Mouse (Mus musculus) testis, adult 2 months (tissue): ENCODE measurements around the gene Gm4553.

Source experiments
- CTCF ChIP-seq: fragments of 200-500 bp; IDR thresholded peaks from 2 replicates; pipeline ENCODE4 v1.5.1; 2012; ENCODE audit warnings: low read depth, mild to moderate bottlenecking, inconsistent platforms, low read length, moderate library complexity; ENCODE audit not compliant: control insufficient read depth, insufficient read depth, insufficient replicate concordance
- POLR2A ChIP-seq: fragments of 200-500 bp; IDR thresholded peaks from 2 replicates; pipeline ENCODE4 v1.6.1; 2012; ENCODE audit warnings: low read depth, mild to moderate bottlenecking, inconsistent platforms, low read length, moderate library complexity; ENCODE audit not compliant: control insufficient read depth

GRCm38 (mm10) chr7:142145413-142145940 is 20.1 kb downstream of the Gm4553 start:
- TF ChIP-seq POLR2A (no peak), CTCF (no peak)
